Mouse (Mus musculus) natural killer cell, adult 2 months (primary cell): ENCODE measurements around the gene Setd1b.
"Not testable (repeated sequence)": the region's sequence is repeated elsewhere in the genome, so short reads cannot be mapped to it uniquely, and the experiment has no call there.

Experiments used
- DNase-seq, 2 experiments: peaks; one replicate each; pipeline ENCODE4 v3.0.0; 2022; ENCODE audit warnings: low spot score in 2 of 2

Gene Setd1b

GRCm38 (mm10) chr5:123200816-123201522 is 59.0 kb downstream of the Setd1b start:
- not testable (repeated sequence) for DNase-seq

GRCm38 (mm10) chr5:123201523-123201892 is 59.5 kb downstream of the Setd1b start:
- DNase-seq = no peak

- DNase-seq = no peak
These were observed 60.0 kb downstream of the Setd1b start for GRCm38 (mm10) chr5:123201987-123202386.

GRCm38 (mm10) chr5:123202771-123203170 is 60.8 kb downstream of the Setd1b start:
- not testable (repeated sequence) for DNase-seq

- not testable (repeated sequence) for DNase-seq
These were observed 61.6 kb downstream of the Setd1b start for GRCm38 (mm10) chr5:123203591-123203990.
